Mouse (Mus musculus): ENCODE results near the gene Sde2. TPM values are rescaled to one million over a fixed set of nuclear protein-coding genes. Genes with fewer than 3 reads are reported as not detected.

Sde2 gene
- polyA plus RNA-seq, 1 experiment from 2014 or later = 43.3 TPM

Other genes starting within 250 kb of the Sde2 start
- 28.0 and 28.1 TPM in 2 replicates for gene Lin9, start 210.0 kb upstream of the Sde2 start, polyA plus RNA-seq (2016; fragmentation: Nextera tagmentation; extraction: Ambion mirVana)
- 0.11 and 0.17 TPM in 2 replicates for gene Mixl1, start 154.1 kb upstream of the Sde2 start, polyA plus RNA-seq (2016; fragmentation: Nextera tagmentation; extraction: Ambion mirVana)
- gene Acbd3, start 125.1 kb upstream of the Sde2 start, polyA plus RNA-seq (2016; fragmentation: Nextera tagmentation; extraction: Ambion mirVana) = 14.7 and 17.0 TPM in 2 replicates
- 2,460 and 2,659 TPM in 2 replicates for gene H3f3a, start 37.2 kb upstream of the Sde2 start, polyA plus RNA-seq (2016; fragmentation: Nextera tagmentation; extraction: Ambion mirVana)
- not detected in 2 replicates for gene Lefty2, start 42.0 kb downstream of the Sde2 start, polyA plus RNA-seq (2016; fragmentation: Nextera tagmentation; extraction: Ambion mirVana)
- 149 and 153 TPM in 2 replicates for gene Pycr2, start 53.2 kb downstream of the Sde2 start, polyA plus RNA-seq (2016; fragmentation: Nextera tagmentation; extraction: Ambion mirVana)
- 0.34 and 0.69 TPM in 2 replicates for gene Lefty1, start 83.9 kb downstream of the Sde2 start, polyA plus RNA-seq (2016; fragmentation: Nextera tagmentation; extraction: Ambion mirVana)
- 2.1 and 2.2 TPM in 2 replicates for gene Tmem63a, start 91.2 kb downstream of the Sde2 start, polyA plus RNA-seq (2016; fragmentation: Nextera tagmentation; extraction: Ambion mirVana)
- 0.47 and 0.77 TPM in 2 replicates for gene Ephx1, start 169.8 kb downstream of the Sde2 start, polyA plus RNA-seq (2016; fragmentation: Nextera tagmentation; extraction: Ambion mirVana)
- not detected in 2 replicates for gene 9130409I23Rik, start 200.1 kb downstream of the Sde2 start, polyA plus RNA-seq (2016; fragmentation: Nextera tagmentation; extraction: Ambion mirVana)